Mouse (Mus musculus) bone marrow macrophage, adult 2 months (primary cell): ENCODE data around the gene Fut11. TPM values are rescaled to one million over a fixed set of nuclear protein-coding genes. Genes with fewer than 3 reads are reported as not detected.
A peak's percentile ranks its signal among the peaks of the same experiment; 100 is the strongest.

Experiments used
- H3K27ac ChIP-seq: 2 replicates; pipeline ENCODE4 v1.5.1; 2012; ENCODE audit warnings: low read depth, low read length; ENCODE audit not compliant: insufficient read depth
- H3K4me1 ChIP-seq: 2 replicates; pipeline ENCODE4 v1.6.1; 2012; ENCODE audit warnings: low read length; ENCODE audit not compliant: control insufficient read depth, insufficient read depth
- H3K4me3 ChIP-seq: 2 replicates; pipeline ENCODE4 v1.5.1; 2012; ENCODE audit warnings: mild to moderate bottlenecking, low read length, moderate library complexity; ENCODE audit not compliant: insufficient read depth
- CTCF ChIP-seq: IDR thresholded peaks from 2 replicates; pipeline ENCODE4 v1.5.1; 2012; ENCODE audit warnings: low read depth, mild to moderate bottlenecking, low read length, moderate library complexity
- POLR2A ChIP-seq: IDR thresholded peaks from 2 replicates; pipeline ENCODE4 v1.6.1; 2012; ENCODE audit warnings: mild to moderate bottlenecking, low read depth, low read length, borderline replicate concordance
- polyA plus RNA-seq: library from polyadenylated mRNA; stranded (reverse); fragments of >200 nt; gene quantifications from 2 replicates; pipeline ENCODE4 v1.2.4, GENCODE M21; 2012; ENCODE audit not compliant: missing spikeins, insufficient read depth, insufficient read length

The Fut11 gene
- polyA plus RNA-seq, 1 experiment = 19.0 TPM

DNA sequence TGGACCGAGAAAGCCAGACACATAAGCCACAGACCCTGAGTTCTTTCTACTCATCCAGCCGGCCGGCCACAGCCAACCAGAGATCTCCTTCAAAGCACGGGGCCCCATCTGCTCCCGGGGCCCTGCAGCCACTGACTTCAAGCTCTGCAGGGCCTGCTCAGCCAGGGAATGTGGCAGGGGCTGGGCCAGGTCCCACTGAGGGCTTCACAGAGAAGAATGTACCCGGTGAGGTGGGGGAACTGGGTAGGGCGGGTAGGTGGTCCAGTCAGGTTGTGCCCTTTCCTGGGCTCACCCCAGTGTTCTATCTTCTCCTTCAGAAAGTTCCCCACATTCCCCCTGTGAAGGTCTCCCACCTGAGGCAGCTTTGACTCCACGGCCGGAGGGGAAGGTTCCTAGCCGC lies 23.7 kb downstream of the Fut11 start:
- Histone ChIP-seq H3K27ac (no peak overlapping the region), H3K4me1 (no peaks in the 10 kb centered on the region), H3K4me3 (no peak overlapping the region)
- no peak for TF ChIP-seq CTCF

DNA sequence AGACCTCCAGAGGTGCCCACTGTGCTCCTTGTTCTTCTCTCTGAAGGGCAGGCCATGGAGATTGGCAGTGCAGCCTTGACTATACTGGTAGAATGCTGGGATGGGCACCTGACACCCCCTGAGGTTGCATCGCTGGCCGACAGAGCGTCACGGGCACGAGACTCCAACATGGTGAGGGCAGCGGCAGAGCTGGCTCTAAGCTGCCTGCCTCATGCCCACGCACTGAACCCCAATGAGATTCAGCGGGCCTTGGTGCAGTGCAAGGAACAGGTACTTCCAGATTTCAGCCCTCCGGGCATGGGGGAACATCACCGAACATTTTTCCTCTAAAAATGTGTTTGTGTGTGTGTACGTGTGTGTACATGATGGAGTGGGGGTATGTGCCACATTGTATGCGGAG lies 25.0 kb downstream of the Fut11 start:
- no peak overlapping the region for H3K4me3 ChIP-seq
- no peak for TF ChIP-seq CTCF
- TF ChIP-seq POLR2A = no peak

DNA sequence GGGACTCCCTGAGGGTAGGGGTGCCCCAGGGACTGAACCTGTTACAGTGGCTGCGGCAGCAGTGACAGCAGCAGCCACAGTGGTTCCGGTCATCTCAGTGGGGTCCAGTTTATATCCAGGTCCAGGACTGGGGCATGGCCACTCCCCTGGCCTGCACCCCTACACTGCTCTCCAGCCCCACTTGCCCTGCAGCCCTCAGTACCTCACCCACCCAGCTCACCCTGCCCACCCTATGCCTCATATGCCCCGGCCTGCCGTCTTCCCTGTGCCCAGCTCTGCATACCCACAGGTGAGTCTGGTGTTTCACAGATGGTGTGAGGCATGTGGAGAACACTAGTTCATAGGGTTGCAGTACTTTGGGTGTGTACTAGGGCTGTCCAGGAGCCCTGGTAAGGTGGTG lies 26.6 kb downstream of the Fut11 start:
- Histone ChIP-seq H3K4me3 (no peak overlapping the region), H3K4me1 (no peaks in the 10 kb centered on the region), H3K27ac (no peak overlapping the region)
- TF ChIP-seq CTCF = no peak
- TF ChIP-seq POLR2A = no peak

More for the DNA sequence above, 25.0 kb downstream of the Fut11 start:
- Histone ChIP-seq H3K27ac (no peak overlapping the region), H3K4me1 (no peaks in the 10 kb centered on the region)

DNA sequence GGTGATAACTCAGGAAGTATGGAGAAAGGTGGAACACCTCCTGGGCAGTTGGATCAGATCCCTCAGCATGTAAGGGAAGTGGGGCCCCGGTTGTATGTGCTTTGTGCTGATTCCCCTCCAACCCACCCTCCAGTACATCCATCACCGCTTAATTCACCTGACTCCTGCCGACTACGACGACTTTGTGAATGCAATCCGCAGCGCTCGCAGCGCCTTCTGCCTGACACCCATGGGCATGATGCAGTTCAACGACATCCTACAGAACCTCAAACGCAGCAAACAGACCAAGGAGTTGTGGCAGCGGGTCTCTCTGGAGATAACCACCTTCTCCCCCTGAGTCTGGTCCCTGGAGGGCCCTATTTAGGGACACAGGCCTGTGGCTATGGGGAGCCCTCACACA lies 28.2 kb downstream of the Fut11 start:
- TF ChIP-seq POLR2A (no peak), CTCF (no peak)
- Histone ChIP-seq H3K27ac (no peak overlapping the region), H3K4me1 (no peaks in the 10 kb centered on the region), H3K4me3 (no peak overlapping the region)

DNA sequence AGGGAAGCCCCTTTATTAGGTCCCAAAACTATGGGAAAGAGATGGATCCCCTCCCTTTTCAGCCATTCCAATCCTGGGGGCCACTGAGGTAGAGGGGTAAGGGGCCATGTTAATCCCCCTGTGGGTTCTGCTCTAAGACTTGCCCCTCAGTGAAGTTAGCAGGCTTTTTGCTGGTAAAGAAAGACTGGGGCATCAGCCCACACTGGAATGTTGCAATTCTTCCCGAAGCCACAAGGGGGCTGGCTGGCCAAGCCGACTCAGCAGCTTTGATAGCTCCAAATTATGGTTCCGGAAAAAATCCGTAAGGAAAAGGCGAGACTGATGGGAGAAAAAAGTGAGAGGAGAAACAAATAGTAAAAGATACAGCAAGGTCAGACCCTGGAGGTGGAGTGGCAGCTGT lies 29.3 kb downstream of the Fut11 start:
- Histone ChIP-seq H3K4me1 (no peaks in the 10 kb centered on the region), H3K27ac (no peak overlapping the region), H3K4me3 (no peak overlapping the region)
- TF ChIP-seq POLR2A (no peak), CTCF (peak; percentile 87)

DNA sequence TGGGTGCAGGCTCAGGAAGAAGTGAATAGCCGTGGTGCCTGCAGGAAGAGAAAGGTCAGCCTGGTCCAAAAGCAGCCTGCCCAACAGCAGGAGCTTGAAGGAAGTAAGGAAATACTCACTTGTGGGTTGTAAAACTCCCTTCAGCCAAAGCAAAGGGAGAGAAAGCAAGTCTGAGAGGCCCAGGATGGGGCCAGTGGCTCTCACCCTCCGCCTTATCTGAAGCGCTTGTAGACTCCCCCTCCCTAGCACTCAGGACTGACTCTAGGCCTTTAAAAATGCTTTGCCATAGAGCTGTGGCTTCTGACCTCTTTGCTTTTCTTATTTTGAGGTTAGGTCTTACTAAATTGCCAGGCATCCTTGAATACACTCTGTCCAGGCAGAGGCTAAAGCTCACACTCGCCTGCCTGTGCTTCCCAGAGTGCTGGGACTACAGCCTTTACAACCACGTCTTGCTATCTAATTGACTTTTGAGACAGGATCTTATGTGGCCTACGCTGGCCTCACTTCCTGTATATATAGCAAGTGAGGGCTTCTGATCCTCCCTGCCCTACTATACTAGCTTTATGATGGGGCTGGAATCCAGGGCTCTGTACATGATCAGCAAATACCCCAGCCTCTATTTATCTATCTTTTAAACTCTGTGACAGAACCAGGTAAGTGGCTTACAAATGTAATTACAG lies 31.0 kb downstream of the Fut11 start:
- H3K27ac ChIP-seq = no peak overlapping the region
- peaks cover 10% of the 10 kb centered on the region for H3K4me1 ChIP-seq
- no peak overlapping the region for H3K4me3 ChIP-seq
- TF ChIP-seq POLR2A (no peak), CTCF (no peak)

DNA sequence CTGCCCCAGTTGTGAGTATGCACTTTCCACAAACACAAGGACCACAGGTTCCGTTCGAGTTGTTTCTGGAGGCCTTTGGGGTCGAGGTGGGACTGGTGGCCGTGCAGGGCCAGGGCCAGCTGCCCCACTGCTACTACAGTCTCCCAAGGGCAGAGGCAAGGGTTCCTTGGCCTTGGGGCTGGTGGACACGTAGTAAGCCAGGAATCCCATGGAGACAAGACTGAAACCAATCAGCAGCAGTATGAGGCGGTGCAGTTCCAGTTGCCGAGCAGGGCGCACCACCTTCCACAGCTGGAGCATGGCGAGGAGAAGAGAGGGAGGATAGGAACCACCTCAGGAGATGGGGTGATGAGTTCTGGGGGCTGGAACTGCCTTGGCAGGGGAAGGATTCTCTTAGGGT lies 35.1 kb downstream of the Fut11 start:
- TF ChIP-seq POLR2A = no peak
- no peak for TF ChIP-seq CTCF
- no peak overlapping the region for H3K27ac ChIP-seq
- peaks cover 27% of the 10 kb centered on the region for H3K4me1 ChIP-seq
- H3K4me3 ChIP-seq = no peak overlapping the region

DNA sequence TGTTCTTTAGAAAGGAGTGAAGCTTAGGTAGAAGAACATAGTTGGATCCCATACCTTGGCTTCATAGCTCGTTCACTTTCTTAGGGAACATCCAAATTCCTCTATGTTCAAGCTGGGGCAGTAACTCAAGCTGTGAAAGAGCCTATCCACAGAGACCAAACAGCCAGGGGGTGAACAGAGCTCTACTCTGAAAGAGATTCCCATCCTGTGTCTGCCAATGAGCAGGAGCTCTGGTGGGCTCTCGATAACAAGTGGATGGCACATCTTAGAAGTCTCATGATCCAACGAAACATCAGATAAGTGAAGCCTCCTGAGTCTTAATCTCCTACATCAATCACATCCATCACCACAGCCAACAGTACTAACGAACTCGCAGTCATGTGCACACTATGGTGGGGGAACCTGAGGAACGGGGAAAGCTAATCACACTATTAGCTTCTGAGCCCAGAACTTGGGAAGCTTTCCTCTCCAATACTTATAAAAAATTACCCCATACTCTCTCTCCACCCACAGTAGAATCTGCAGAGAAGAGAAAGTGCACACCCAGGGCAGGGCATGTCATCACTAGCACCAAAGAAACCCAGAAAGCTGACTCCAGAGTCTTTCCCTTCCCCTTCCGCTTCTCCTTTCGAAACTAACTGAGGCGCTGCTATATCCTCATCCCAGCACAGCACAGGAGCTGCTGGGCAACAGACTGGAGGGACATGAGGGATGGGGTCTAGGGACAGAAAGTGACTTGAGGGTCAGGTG lies 36.3 kb downstream of the Fut11 start:
- Histone ChIP-seq H3K4me3 (peak overlapping the region; percentile 13), H3K4me1 (peaks cover 35% of the 10 kb centered on the region), H3K27ac (peak overlapping the region; percentile 67)
- TF ChIP-seq POLR2A = no peak
- no peak for TF ChIP-seq CTCF

DNA sequence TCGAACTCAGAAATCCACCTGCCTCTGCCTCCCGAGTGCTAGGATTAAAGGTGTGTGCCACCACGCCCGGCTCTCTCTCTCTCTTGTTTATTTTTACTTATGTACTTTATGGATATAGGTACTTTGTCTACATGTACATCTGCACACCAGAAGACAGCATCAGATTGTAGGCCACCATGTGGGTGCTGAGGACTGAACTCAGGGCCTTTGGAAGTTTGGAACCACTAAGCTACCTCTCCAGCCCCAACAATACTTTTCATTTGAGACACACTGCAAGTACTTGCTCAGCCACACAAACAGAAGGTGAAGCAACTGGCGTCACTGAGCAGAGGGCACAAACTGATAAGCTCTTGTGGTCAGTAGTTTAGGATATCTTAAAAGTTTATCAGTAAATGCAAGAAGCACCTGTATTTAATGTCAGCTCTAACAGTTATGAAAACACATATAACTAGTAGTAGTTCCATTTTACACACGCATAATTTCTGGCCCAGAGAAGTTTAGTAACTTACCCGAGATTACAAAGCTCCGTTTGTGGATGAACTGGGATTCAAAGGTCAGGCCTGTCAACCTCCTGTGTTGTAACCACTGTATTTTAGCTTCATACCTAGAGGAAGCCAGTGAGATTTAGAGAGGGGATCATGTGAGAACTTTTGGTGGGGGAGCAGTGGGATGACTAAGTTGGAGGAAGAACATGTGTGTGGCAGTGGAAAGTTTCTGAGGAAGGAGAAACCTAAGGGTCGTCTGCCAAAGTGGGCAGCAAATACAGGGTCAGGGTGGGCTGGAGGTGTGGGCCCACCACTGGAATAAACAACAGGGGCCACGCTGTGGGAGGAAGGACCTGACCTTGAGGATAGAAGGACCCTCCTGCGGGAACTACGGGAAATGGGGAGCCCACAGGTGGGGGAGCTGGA lies 38.5 kb downstream of the Fut11 start:
- Histone ChIP-seq H3K4me1 (peaks cover 35% of the 10 kb centered on the region), H3K4me3 (peak overlapping the region; percentile 86), H3K27ac (peak overlapping the region; percentile 92)
- TF ChIP-seq POLR2A (no peak), CTCF (no peak)
